Mouse (Mus musculus): ENCODE data around the gene Cks2.

DNA sequence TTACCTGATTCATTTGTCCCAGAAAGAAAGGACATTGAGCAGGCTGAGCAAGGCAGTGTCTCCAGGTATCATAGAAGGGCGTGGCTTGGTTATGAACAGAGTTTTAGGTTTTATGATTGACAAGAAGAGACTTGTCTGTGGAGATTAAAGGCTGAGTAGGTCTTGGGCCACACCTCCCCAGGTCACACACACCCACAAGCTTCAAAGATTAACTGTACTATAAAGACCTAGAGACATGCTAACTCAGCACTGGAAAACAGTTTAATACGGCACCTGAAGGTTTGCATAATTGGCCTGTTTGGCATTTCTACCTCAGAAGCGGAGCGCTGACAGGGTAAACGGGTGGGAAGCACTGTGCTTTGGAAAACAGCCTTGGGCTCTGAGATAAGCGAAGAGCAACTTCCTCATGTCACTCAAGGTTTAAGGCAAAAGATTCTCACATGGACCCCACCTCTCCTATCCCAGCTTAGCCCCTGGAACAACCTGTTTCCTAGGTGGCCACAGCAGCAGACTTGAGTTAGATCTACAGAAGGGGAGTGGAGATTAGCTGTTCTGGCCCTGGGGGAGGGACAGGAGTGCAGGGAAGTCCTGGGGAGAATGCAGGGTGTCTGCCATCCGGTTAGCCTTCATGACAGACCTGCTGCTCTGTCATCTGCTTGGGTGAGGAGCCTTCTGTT is 40.4 kb downstream of the Cks2 start:
- no peak for TF ChIP-seq POLR2A (IDR thresholded peaks at IDR 0.05; ENCODE audit: insufficient read length, low read depth)
- TF ChIP-seq E2F4 (IDR thresholded peaks at IDR 0.05; ENCODE audit: insufficient read depth) = no peak
- TF ChIP-seq MYOG (IDR thresholded peaks at IDR 0.05; ENCODE audit: control insufficient read depth in 1 of 3, insufficient read depth in 1 of 3, insufficient read length in 2 of 3, low read depth in 2 of 3) = no peak
- TF ChIP-seq USF1 (IDR thresholded peaks at IDR 0.05; ENCODE audit: low read depth) = no peak
- no peak for TF ChIP-seq MAX (IDR thresholded peaks at IDR 0.05; ENCODE audit: low read depth)
- no peak for TF ChIP-seq POLR2AphosphoS2 (IDR thresholded peaks at IDR 0.05; ENCODE audit: insufficient read length, low read depth)
- no peak for TF ChIP-seq TCF12 (IDR thresholded peaks at IDR 0.05; ENCODE audit: insufficient read depth, poor library complexity, severe bottlenecking)

All from myocyte (in vitro differentiated cells).